Mouse (Mus musculus): ENCODE data around the gene Wasf2.
A peak's percentile ranks its signal among the peaks of the same experiment; 100 is the strongest.

The Wasf2 gene

GRCm38 (mm10) chr4:133247072-133247471, 116.8 kb downstream of the Wasf2 start:
- H3K4me3 ChIP-seq (replicated peaks; ENCODE audit: low read length): peak overlapping the region; percentile 46; the same call in 1 of the 2 replicates
- H3K9me3 ChIP-seq (ENCODE audit: low read length): no peaks in the 10 kb centered on the region
- H3K27me3 ChIP-seq (ENCODE audit: insufficient read depth, low read length): peaks cover 90% of the 10 kb centered on the region
- no peaks in the 10 kb centered on the region for H3K36me3 ChIP-seq (ENCODE audit: insufficient read depth, low read length)
- no peak for TF ChIP-seq POU5F1 (IDR thresholded peaks at IDR 0.05; ENCODE audit: borderline replicate concordance, low read length)
- no peak for TF ChIP-seq CTCF (conservative IDR thresholded peaks at IDR 0.05; ENCODE audit: low read length)
- H3K4me1 ChIP-seq (replicated peaks; ENCODE audit: low read depth, low read length): peaks cover 65% of the 10 kb centered on the region

DNA sequence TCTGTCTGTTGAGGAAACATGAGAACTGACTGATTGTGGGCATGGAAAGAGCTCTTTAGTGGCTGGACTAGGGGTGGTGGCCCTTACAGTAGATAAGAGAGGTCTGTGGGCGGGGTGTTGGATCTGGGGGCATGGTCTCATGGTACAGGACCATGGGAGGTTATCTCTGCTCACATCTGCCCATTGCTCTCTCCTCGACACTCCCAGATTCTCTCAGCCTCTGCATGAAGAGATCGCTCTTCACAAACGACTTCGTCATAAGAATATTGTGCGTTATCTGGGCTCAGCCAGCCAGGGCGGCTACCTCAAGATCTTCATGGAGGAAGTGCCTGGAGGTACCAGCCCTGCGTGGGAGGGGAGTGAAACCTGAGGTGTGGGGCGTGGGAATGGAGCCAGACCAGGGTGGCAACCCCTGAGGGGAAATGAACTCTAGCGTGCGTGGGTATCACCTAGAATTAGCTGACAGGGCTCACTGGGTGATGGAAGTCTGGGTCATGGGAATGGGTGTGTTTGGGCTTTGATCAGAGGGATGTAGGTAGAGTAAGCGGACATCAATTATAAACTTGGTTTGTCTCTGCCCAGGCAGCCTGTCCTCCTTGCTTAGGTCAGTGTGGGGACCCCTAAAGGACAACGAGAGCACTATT, 117.6 kb downstream of the Wasf2 start:
- Histone ChIP-seq H3K27me3 (ENCODE audit: insufficient read depth, low read length) (peaks cover 93% of the 10 kb centered on the region), H3K9me3 (ENCODE audit: low read length) (no peaks in the 10 kb centered on the region), H3K4me1 (replicated peaks; ENCODE audit: low read depth, low read length) (peaks cover 56% of the 10 kb centered on the region), H3K36me3 (ENCODE audit: insufficient read depth, low read length) (no peaks in the 10 kb centered on the region), H3K4me3 (replicated peaks; ENCODE audit: low read length) (no peak overlapping the region)
- TF ChIP-seq CTCF (conservative IDR thresholded peaks at IDR 0.05; ENCODE audit: low read length) (no peak), POU5F1 (IDR thresholded peaks at IDR 0.05; ENCODE audit: borderline replicate concordance, low read length) (no peak), NANOG (IDR thresholded peaks at IDR 0.05; ENCODE audit: borderline replicate concordance, low read length) (no peak)

Data from E14TG2a.4 (cell line).